Mouse (Mus musculus) limb, embryonic 13.5 days (tissue): ENCODE measurements at regions not wholly inside any gene's neighbourhood (a gene's known extent, or its start where the extent isn't known, plus 50 kb on each side); places are given as distances from the start of the nearest gene placed in this dataset.

Source experiments
- ATAC-seq: fragments of 200-750 bp; cut with Nextera tagmentation; 2 replicates; pipeline ENCODE4 v1.8.0; 2017; ENCODE audit warnings: low read depth, moderate number of reproducible peaks, moderate TSS enrichment; ENCODE audit not compliant: low FRiP score
- H3K27ac ChIP-seq: fragments of 300-500 bp; sonication (generic); 2 replicates; pipeline ENCODE4 v1.5.1; 2015; ENCODE audit warnings: inconsistent platforms, mild to moderate bottlenecking, moderate library complexity
- H3K27me3 ChIP-seq: fragments of 300-500 bp; sonication (generic); 2 replicates; pipeline ENCODE4 v1.6.1; 2015; ENCODE audit warnings: mild to moderate bottlenecking, inconsistent platforms
- H3K36me3 ChIP-seq: fragments of 300-500 bp; sonication (generic); 2 replicates; pipeline ENCODE4 v1.6.1; 2015; ENCODE audit warnings: inconsistent platforms, mild to moderate bottlenecking, moderate library complexity
- H3K4me1 ChIP-seq: fragments of 300-500 bp; sonication (generic); 2 replicates; pipeline ENCODE4 v1.6.1; 2015; ENCODE audit warnings: inconsistent platforms
- H3K4me2 ChIP-seq: fragments of 300-500 bp; sonication (generic); replicated peaks from 2 replicates; pipeline ENCODE4 v1.6.1; 2015; ENCODE audit warnings: inconsistent platforms, mild to moderate bottlenecking, moderate library complexity
- H3K4me3 ChIP-seq: fragments of 300-500 bp; sonication (generic); 2 replicates; pipeline ENCODE4 v1.5.1; 2015; ENCODE audit warnings: moderate library complexity, mild to moderate bottlenecking, inconsistent platforms
- H3K9ac ChIP-seq: fragments of 300-500 bp; sonication (generic); 2 replicates; pipeline ENCODE4 v1.6.1; 2015; ENCODE audit warnings: mild to moderate bottlenecking, inconsistent platforms
- H3K9me3 ChIP-seq: fragments of 300-500 bp; sonication (generic); 2 replicates; pipeline ENCODE4 v1.6.1; 2016; ENCODE audit warnings: inconsistent platforms
- WGBS: fragments of 180-500 bp; shearing (Covaris S2); methylation state at CpG from one replicate; pipeline ENCODE4 v1.1.7; 2015; 5-methylcytosine and 5-hydroxymethylcytosine counted together

- no peak for ATAC-seq
- Histone ChIP-seq H3K4me3 (no peak overlapping the region), H3K27me3 (no peaks in the 10 kb centered on the region), H3K9ac (no peak overlapping the region), H3K27ac (no peak overlapping the region), H3K36me3 (no peaks in the 10 kb centered on the region), H3K4me1 (peaks cover 8% of the 10 kb centered on the region), H3K4me2 (no peak overlapping the region), H3K9me3 (0 out of 2 replicates have a peak, but pooled peaks cover 5% of the 10 kb centered on the region)
- WGBS, result 87% methylated on average over 3 of the region's 3 CpGs
These were observed 614.0 kb upstream of the Cdh11 start for GRCm38 (mm10) chr8:103399466-103399865.

GRCm38 (mm10) chr8:103400143-103400542, 614.7 kb upstream of the Cdh11 start:
- Histone ChIP-seq H3K36me3 (no peaks in the 10 kb centered on the region), H3K9me3 (0 out of 2 replicates have a peak, but pooled peaks cover 5% of the 10 kb centered on the region), H3K27ac (no peak overlapping the region), H3K27me3 (no peaks in the 10 kb centered on the region), H3K4me2 (no peak overlapping the region), H3K4me3 (no peak overlapping the region), H3K4me1 (peaks cover 8% of the 10 kb centered on the region), H3K9ac (no peak overlapping the region)
- no peak for ATAC-seq
- 85% methylated on average over 1 of the region's 1 CpGs for WGBS

GRCm38 (mm10) chr8:103402731-103403130, 617.3 kb upstream of the Cdh11 start:
- H3K4me2 ChIP-seq, result no peak overlapping the region
- H3K36me3 ChIP-seq, result no peaks in the 10 kb centered on the region
- no peak overlapping the region for H3K27ac ChIP-seq
- H3K27me3 ChIP-seq, result no peaks in the 10 kb centered on the region
- 75% methylated on average over 3 of the region's 3 CpGs for WGBS
- no peak overlapping the region for H3K4me3 ChIP-seq
- no peak overlapping the region for H3K9ac ChIP-seq
- H3K4me1 ChIP-seq, result peaks cover 8% of the 10 kb centered on the region
- H3K9me3 ChIP-seq, result 0 out of 2 replicates have a peak, but pooled peaks cover 5% of the 10 kb centered on the region
- ATAC-seq, result no peak

DNA sequence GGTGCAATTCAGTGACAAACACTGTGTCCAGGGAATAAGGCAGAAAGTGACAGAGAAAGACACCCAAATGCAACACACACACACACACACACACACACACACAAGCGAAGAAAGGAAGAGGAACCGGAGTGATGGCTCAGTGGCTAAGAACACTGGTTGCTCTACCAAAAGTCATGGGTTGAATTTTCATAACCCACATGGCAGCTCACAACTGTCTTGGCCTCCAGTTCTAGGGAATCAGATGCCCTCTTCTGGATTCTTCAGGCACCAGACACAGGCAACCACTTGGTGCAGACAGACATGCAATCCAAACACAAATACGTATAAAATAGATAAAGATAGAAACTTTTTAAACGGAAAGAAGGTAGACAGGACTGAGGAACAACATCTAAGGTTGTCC, 618.4 kb upstream of the Cdh11 start:
- H3K9ac ChIP-seq, result no peak overlapping the region
- no peaks in the 10 kb centered on the region for H3K27me3 ChIP-seq
- H3K4me1 ChIP-seq, result peaks cover 8% of the 10 kb centered on the region
- no peak overlapping the region for H3K4me3 ChIP-seq
- H3K9me3 ChIP-seq, result 0 out of 2 replicates have a peak, but pooled peaks cover 5% of the 10 kb centered on the region
- no peak for ATAC-seq
- H3K27ac ChIP-seq, result no peak overlapping the region
- 93% methylated on average over 4 of the region's 4 CpGs for WGBS
- no peak overlapping the region for H3K4me2 ChIP-seq
- H3K36me3 ChIP-seq, result no peaks in the 10 kb centered on the region

- no peaks in the 10 kb centered on the region for H3K36me3 ChIP-seq
- ATAC-seq, result no peak
- WGBS, result 82% methylated on average over 12 of the region's 12 CpGs
These were observed 620.3 kb upstream of the Cdh11 start for GRCm38 (mm10) chr8:103405787-103406186.

GRCm38 (mm10) chr8:103406921-103407320, 621.5 kb upstream of the Cdh11 start:
- WGBS, result 78% methylated on average over 2 of the region's 2 CpGs
- Histone ChIP-seq H3K9me3 (no peaks in the 10 kb centered on the region), H3K4me3 (no peak overlapping the region), H3K9ac (no peak overlapping the region), H3K4me1 (peaks cover 17% of the 10 kb centered on the region), H3K36me3 (no peaks in the 10 kb centered on the region), H3K27ac (no peak overlapping the region), H3K27me3 (no peaks in the 10 kb centered on the region), H3K4me2 (no peak overlapping the region)
- no peak for ATAC-seq

More at GRCm38 (mm10) chr8:103405787-103406186, 620.3 kb upstream of the Cdh11 start:
- Histone ChIP-seq H3K4me1 (peaks cover 17% of the 10 kb centered on the region), H3K27ac (no peak overlapping the region), H3K4me3 (no peak overlapping the region), H3K4me2 (no peak overlapping the region), H3K9ac (no peak overlapping the region), H3K27me3 (no peaks in the 10 kb centered on the region), H3K9me3 (0 out of 2 replicates have a peak, but pooled peaks cover 4% of the 10 kb centered on the region)

DNA sequence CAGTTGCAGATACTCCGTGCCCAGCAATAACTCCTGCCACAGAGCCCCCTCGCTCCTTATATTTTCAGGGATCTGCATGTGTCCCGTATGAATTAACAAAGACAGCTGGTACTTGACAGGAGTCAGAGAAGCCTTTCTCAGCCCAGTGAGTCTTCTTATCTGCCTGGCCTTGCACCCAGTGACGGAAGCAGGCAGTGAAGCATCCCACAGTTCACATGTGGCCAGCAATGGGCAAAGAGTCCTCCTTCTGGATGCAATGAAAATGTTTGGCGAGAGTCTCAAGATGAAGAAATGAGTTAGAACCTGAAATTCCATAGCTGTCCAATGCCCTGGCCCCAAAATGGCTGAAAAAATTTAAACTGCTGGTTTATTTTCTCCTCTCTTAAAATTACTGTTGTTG, 622.2 kb upstream of the Cdh11 start:
- Histone ChIP-seq H3K4me3 (no peak overlapping the region), H3K4me2 (no peak overlapping the region), H3K36me3 (no peaks in the 10 kb centered on the region), H3K27ac (no peak overlapping the region), H3K9me3 (no peaks in the 10 kb centered on the region), H3K4me1 (peaks cover 19% of the 10 kb centered on the region), H3K9ac (no peak overlapping the region), H3K27me3 (no peaks in the 10 kb centered on the region)
- WGBS, result 81% methylated on average over 5 of the region's 5 CpGs
- no peak for ATAC-seq

DNA sequence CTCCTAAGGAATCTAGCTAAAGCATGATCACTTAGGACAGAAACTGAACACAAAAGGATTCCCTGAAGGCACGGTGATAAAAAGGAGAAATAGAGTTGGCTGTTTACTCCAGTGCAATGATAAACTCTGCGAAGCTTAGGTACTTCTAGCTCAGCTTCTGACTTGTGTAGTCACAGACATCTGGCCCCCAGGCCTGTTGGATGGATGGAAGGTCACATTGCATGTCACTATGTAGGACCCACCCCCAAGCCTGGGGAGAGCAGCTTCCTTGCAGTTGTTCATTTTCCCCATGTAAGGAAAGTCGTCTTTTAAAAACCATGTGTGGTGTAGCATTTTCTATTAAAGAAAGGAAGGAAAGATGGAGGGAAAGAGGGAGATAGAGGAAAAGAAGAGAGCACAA, 623.0 kb upstream of the Cdh11 start:
- no peak overlapping the region for H3K4me3 ChIP-seq
- H3K4me2 ChIP-seq, result no peak overlapping the region
- no peaks in the 10 kb centered on the region for H3K9me3 ChIP-seq
- H3K36me3 ChIP-seq, result no peaks in the 10 kb centered on the region
- no peak overlapping the region for H3K9ac ChIP-seq
- WGBS, result 56% methylated on average over 3 of the region's 3 CpGs
- H3K27me3 ChIP-seq, result no peaks in the 10 kb centered on the region
- peak overlapping the region; percentile 53 for H3K27ac ChIP-seq
- ATAC-seq, result no peak
- H3K4me1 ChIP-seq, result peaks cover 22% of the 10 kb centered on the region

DNA sequence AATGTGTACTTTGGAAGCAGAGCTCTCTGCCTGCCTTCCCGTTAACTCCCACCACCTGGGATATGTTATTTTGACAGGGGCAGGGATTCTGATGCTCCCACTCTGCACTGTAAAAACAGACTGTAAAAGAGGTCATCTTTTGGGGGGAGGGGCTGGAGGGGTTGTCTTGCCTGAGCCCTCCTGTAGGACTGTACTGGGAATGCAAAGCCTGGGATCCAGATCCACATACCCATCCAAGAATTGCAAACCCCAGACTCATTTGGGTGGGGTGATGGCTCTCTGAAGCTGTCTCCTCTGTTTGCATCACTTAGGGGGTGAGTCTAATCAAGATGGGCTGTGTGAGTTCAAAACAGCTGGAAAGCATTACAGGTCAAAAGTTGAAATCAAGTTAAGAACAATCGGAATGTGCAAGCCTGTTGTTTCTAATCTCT, 623.7 kb upstream of the Cdh11 start:
- H3K27me3 ChIP-seq, result no peaks in the 10 kb centered on the region
- WGBS, result 11% methylated on average over 2 of the region's 2 CpGs
- H3K4me1 ChIP-seq, result peaks cover 28% of the 10 kb centered on the region
- H3K27ac ChIP-seq, result peak overlapping the region; percentile 53; the same call in 1 of the 2 replicates
- ATAC-seq, result peak; percentile 90
- no peaks in the 10 kb centered on the region for H3K36me3 ChIP-seq
- H3K4me3 ChIP-seq, result no peak overlapping the region
- no peaks in the 10 kb centered on the region for H3K9me3 ChIP-seq
- no peak overlapping the region for H3K4me2 ChIP-seq
- H3K9ac ChIP-seq, result no peak overlapping the region

DNA sequence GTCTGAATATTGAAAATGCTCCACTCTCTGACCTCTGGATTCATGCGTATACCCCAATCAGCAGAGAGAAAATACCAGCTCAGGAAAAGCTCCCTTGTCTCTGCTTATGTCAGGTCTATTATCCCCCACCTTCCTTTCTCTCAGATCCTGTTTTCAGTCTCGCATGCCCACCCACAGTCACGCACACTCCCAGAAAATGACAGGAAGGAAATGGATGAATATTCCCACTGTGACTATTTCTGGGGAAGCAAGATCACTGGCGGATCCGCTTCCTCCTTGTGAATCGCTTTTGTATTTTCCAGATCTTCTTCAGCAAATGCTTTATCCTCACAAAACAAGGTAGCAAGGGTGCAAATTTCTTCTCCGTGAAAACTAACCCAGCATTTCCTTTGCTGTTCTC, 627.3 kb upstream of the Cdh11 start:
- 80% methylated on average over 7 of the region's 7 CpGs for WGBS

GRCm38 (mm10) chr8:103413589-103414575, 628.4 kb upstream of the Cdh11 start:
- H3K9ac ChIP-seq, result no peak overlapping the region
- no peaks in the 10 kb centered on the region for H3K36me3 ChIP-seq
- no peaks in the 10 kb centered on the region for H3K9me3 ChIP-seq
- no peak overlapping the region for H3K4me2 ChIP-seq
- H3K4me3 ChIP-seq, result no peak overlapping the region
- H3K27ac ChIP-seq, result peak overlapping the region; percentile 6; the same call in 1 of the 2 replicates
- ATAC-seq, result peak; percentile 55; the same call in 1 of the 2 replicates
- peaks cover 25% of the 10 kb centered on the region for H3K4me1 ChIP-seq
- H3K27me3 ChIP-seq, result no peaks in the 10 kb centered on the region
- WGBS, result 35% methylated on average over 11 of the region's 11 CpGs

More for the DNA sequence above, 627.3 kb upstream of the Cdh11 start:
- H3K4me2 ChIP-seq, result no peak overlapping the region
- no peaks in the 10 kb centered on the region for H3K27me3 ChIP-seq
- no peaks in the 10 kb centered on the region for H3K9me3 ChIP-seq
- no peak for ATAC-seq
- H3K36me3 ChIP-seq, result no peaks in the 10 kb centered on the region
- no peak overlapping the region for H3K9ac ChIP-seq
- no peak overlapping the region for H3K27ac ChIP-seq
- H3K4me3 ChIP-seq, result no peak overlapping the region
- H3K4me1 ChIP-seq, result peaks cover 33% of the 10 kb centered on the region

DNA sequence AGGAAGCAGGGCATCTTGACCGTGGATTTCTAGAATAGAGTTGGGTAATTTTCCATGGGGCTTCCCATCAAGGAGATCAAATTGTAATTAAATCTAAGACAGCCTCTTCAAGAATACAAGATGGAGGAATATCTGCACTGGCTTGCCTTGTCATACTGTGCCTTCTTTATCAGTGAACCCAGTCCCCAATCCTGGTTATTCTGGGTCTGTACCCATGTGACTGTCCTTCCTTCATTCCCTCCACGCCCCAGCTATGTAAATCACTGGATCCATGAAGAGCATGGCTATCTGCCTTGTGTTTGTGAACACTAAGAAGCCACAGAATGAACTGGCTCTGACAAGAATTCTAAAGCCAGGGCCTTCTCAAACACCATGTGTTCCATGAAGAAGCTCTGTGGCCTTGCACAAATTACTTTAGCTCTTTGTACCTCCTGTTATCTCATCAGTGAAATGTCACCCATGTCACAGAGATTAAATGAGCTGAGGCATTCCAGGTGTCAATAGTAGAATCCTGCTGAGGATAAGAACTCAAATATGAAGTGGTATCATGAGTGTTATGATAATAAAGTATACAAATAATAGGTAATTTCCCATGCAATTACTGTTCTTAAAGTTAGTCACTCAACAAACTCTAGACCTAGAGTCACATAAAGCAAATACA, 637.0 kb upstream of the Cdh11 start:
- no peaks in the 10 kb centered on the region for H3K4me1 ChIP-seq
- 79% methylated on average over 2 of the region's 2 CpGs for WGBS
- no peaks in the 10 kb centered on the region for H3K36me3 ChIP-seq
- no peaks in the 10 kb centered on the region for H3K9me3 ChIP-seq
- ATAC-seq, result no peak
- H3K4me3 ChIP-seq, result no peak overlapping the region
- no peak overlapping the region for H3K27ac ChIP-seq
- no peak overlapping the region for H3K4me2 ChIP-seq
- H3K27me3 ChIP-seq, result no peaks in the 10 kb centered on the region
- H3K9ac ChIP-seq, result no peak overlapping the region
